Mouse (Mus musculus) lung, postnatal 0 days (tissue): ENCODE measurements around the gene Stoml3. TPM values are rescaled to one million over a fixed set of nuclear protein-coding genes. Genes with fewer than 3 reads are reported as not detected.

ENCODE experiments used
- ATAC-seq: fragments of 200-750 bp; cut with Nextera tagmentation; 2 replicates; pipeline ENCODE4 v1.8.0; 2017; ENCODE audit warnings: moderate library complexity
- DNase-seq: peaks from one replicate; pipeline ENCODE4 v3.0.0-alpha.2; 2016; ENCODE audit warnings: low spot score
- H3K27ac ChIP-seq: fragments of 300-500 bp; sonication (generic); 2 replicates; pipeline ENCODE4 v1.5.1; 2014; ENCODE audit warnings: antibody characterized with exemption, mild to moderate bottlenecking, low read length, mixed read lengths
- H3K27me3 ChIP-seq: fragments of 300-500 bp; sonication (generic); replicated peaks from 2 replicates; pipeline ENCODE4 v1.6.1; 2014; ENCODE audit warnings: low read length, mixed read lengths; ENCODE audit not compliant: insufficient read depth
- H3K36me3 ChIP-seq: fragments of 300-500 bp; sonication (generic); 2 replicates; pipeline ENCODE4 v1.6.1; 2014; ENCODE audit warnings: low read length, mixed read lengths; ENCODE audit not compliant: insufficient read depth
- H3K4me1 ChIP-seq: fragments of 300-500 bp; sonication (generic); 2 replicates; pipeline ENCODE4 v1.6.1; 2014; ENCODE audit warnings: antibody characterized with exemption, low read depth, low read length, mixed read lengths; ENCODE audit not compliant: insufficient read depth
- H3K4me2 ChIP-seq: fragments of 300-500 bp; sonication (generic); replicated peaks from 2 replicates; pipeline ENCODE4 v1.6.1; 2014; ENCODE audit warnings: low read depth, mild to moderate bottlenecking, low read length, moderate library complexity, mixed read lengths
- H3K4me3 ChIP-seq: fragments of 300-500 bp; sonication (generic); 2 replicates; pipeline ENCODE4 v1.5.1; 2014; ENCODE audit warnings: low read depth, low read length
- H3K9ac ChIP-seq: fragments of 300-500 bp; sonication (generic); replicated peaks from 2 replicates; pipeline ENCODE4 v1.6.1; 2014; ENCODE audit warnings: low read depth, mild to moderate bottlenecking
- H3K9me3 ChIP-seq: fragments of 300-500 bp; sonication (generic); 2 replicates; pipeline ENCODE4 v1.6.1; 2016; ENCODE audit warnings: low read length, mixed read lengths
- CTCF ChIP-seq: IDR thresholded peaks from 2 replicates; pipeline ENCODE4 v1.5.1; 2016; ENCODE audit warnings: antibody characterized with exemption, mild to moderate bottlenecking
- EP300 ChIP-seq: IDR thresholded peaks from 2 replicates; pipeline ENCODE4 v1.6.1; 2016; ENCODE audit warnings: antibody characterized with exemption, mild to moderate bottlenecking, control low read depth
- WGBS: fragments of 180-500 bp; shearing (Covaris S2); extraction: QIAGEN DNeasy Blood & Tissue Kit; methylation state at CpG from one replicate; pipeline ENCODE4 v1.1.7; 2014; 5-methylcytosine and 5-hydroxymethylcytosine counted together
- polyA plus RNA-seq: library from polyadenylated mRNA; unstranded; fragments of >200 nt; fragmentation: Nextera tagmentation; extraction: Ambion mirVana; gene quantifications from 2 replicates; pipeline ENCODE4 v1.2.1, GENCODE M21; 2015

Stoml3 gene
- polyA plus RNA-seq, 1 experiment from 2014 or later: 0.08 TPM

- no peak overlapping the region for H3K9ac ChIP-seq
- H3K4me1 ChIP-seq: peaks cover 4% of the 10 kb centered on the region; the same call in 1 of the 2 replicates
- no peaks in the 10 kb centered on the region for H3K27me3 ChIP-seq
- H3K4me2 ChIP-seq: no peak overlapping the region
- no peak for ATAC-seq
- H3K36me3 ChIP-seq: peaks cover 29% of the 10 kb centered on the region; the same call in 1 of the 2 replicates
- no peak overlapping the region for H3K27ac ChIP-seq
- no peak overlapping the region for H3K4me3 ChIP-seq
- WGBS: 79% methylated on average over 8 of the region's 8 CpGs
- no peaks in the 10 kb centered on the region for H3K9me3 ChIP-seq
- TF ChIP-seq EP300 (no peak), CTCF (no peak)
- DNase-seq: no peak
Observed at GRCm38 (mm10) chr3:53483414-53484059, 4.9 kb upstream of the Stoml3 start.

DNA sequence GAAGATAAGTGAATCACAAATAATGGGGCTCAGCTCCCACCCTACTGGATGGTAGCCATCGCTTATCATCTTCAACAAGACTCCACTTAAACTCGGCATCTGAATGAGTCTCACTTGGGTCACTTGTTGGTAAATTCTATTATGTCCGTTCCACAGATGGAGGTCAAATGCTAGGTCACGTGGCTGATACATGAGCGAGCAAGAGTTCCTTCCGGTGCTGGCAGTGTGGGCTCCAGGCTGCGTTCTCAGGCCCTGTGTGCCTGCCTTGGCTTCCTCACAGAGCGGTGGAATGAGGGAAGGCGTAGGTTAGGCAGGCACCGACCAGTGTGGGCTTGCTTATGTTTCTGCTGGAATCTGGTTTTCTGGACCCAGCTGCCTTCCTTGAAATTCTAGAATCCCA is 1.9 kb upstream of the Stoml3 start:
- H3K4me1 ChIP-seq: peaks cover 4% of the 10 kb centered on the region; the same call in 1 of the 2 replicates
- ATAC-seq (peak; percentile 41), DNase-seq (no peak)
- H3K9me3 ChIP-seq: no peaks in the 10 kb centered on the region
- 64% methylated on average over 10 of the region's 10 CpGs for WGBS
- H3K9ac ChIP-seq: no peak overlapping the region
- TF ChIP-seq CTCF: no peak
- TF ChIP-seq EP300: no peak
- H3K36me3 ChIP-seq: 0 out of 2 replicates have a peak, but pooled peaks cover 8% of the 10 kb centered on the region
- H3K27me3 ChIP-seq: no peaks in the 10 kb centered on the region
- peak overlapping the region; percentile 23; the same call in 1 of the 2 replicates for H3K27ac ChIP-seq
- H3K4me2 ChIP-seq: no peak overlapping the region
- no peak overlapping the region for H3K4me3 ChIP-seq

GRCm38 (mm10) chr3:53486996-53487576 is 1.4 kb upstream of the Stoml3 start:
- Histone ChIP-seq H3K4me2 (no peak overlapping the region), H3K9ac (no peak overlapping the region), H3K4me3 (no peak overlapping the region), H3K9me3 (no peaks in the 10 kb centered on the region), H3K27me3 (no peaks in the 10 kb centered on the region), H3K4me1 (peaks cover 4% of the 10 kb centered on the region; the same call in 1 of the 2 replicates), H3K27ac (peak overlapping the region; percentile 26), H3K36me3 (0 out of 2 replicates have a peak, but pooled peaks cover 3% of the 10 kb centered on the region)
- TF ChIP-seq EP300 (peak; percentile 34; the same call in 1 of the 2 replicates), CTCF (no peak)
- ATAC-seq (peak; percentile 62), DNase-seq (peak; percentile 39)
- whole genome bisulfite sequencing: 41% methylated on average over 9 of the region's 9 CpGs

DNA sequence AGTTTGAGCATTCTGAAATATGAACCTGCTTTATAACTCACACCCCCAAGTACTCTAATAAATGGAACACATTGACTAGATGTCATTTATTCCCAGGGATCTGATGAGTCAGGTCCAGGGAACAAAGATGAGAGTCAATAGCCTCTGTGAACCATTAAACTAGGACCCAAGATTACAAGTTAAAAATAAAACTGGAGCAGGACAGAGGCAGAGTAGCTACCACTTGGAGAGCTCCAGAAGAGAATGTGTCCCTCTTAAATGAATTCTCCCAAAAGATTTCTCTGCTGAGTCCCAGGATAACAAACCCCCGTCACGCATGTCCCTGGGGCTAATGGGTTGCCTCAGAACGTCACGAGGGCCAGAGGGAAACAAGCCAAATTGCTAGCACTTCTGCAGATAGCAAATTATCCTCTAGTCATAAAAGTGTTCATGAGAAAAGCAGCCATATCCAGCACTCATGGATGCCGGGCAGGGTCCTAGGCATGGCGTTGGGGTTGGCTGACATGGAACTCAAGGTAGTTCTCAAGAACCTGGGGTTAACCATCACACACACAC is 10.0 kb downstream of the Stoml3 start:
- ATAC-seq (no peak), DNase-seq (no peak)
- Histone ChIP-seq H3K4me2 (no peak overlapping the region), H3K36me3 (no peaks in the 10 kb centered on the region), H3K4me1 (no peaks in the 10 kb centered on the region), H3K4me3 (no peak overlapping the region), H3K27ac (no peak overlapping the region), H3K9ac (no peak overlapping the region), H3K27me3 (no peaks in the 10 kb centered on the region), H3K9me3 (no peaks in the 10 kb centered on the region)
- WGBS: 69% methylated on average over 6 of the region's 6 CpGs
- TF ChIP-seq EP300 (no peak), CTCF (no peak)

- ATAC-seq (no peak), DNase-seq (peak; percentile 64)
- WGBS: 56% methylated on average over 6 of the region's 6 CpGs
- Histone ChIP-seq H3K4me3 (no peak overlapping the region), H3K36me3 (no peaks in the 10 kb centered on the region), H3K4me2 (no peak overlapping the region), H3K27ac (no peak overlapping the region), H3K9ac (no peak overlapping the region), H3K9me3 (no peaks in the 10 kb centered on the region), H3K27me3 (no peaks in the 10 kb centered on the region), H3K4me1 (no peaks in the 10 kb centered on the region)
- no peak for TF ChIP-seq EP300
- TF ChIP-seq CTCF: peak; percentile 74
Observed at GRCm38 (mm10) chr3:53502428-53502827, 14.0 kb downstream of the Stoml3 start.

GRCm38 (mm10) chr3:53513096-53513495 is 24.6 kb downstream of the Stoml3 start:
- TF ChIP-seq CTCF (no peak), EP300 (no peak)
- H3K36me3 ChIP-seq: no peaks in the 10 kb centered on the region
- ATAC-seq: no peak
- 55% methylated on average over 5 of the region's 5 CpGs for WGBS
- H3K4me1 ChIP-seq: no peaks in the 10 kb centered on the region
- H3K4me2 ChIP-seq: no peak overlapping the region
- DNase-seq: no peak
- no peaks in the 10 kb centered on the region for H3K9me3 ChIP-seq
- H3K27me3 ChIP-seq: no peaks in the 10 kb centered on the region
- no peak overlapping the region for H3K4me3 ChIP-seq
- no peak overlapping the region for H3K27ac ChIP-seq
- no peak overlapping the region for H3K9ac ChIP-seq
